Mouse (Mus musculus): ENCODE results near the gene Ccr1l1.

DNA sequence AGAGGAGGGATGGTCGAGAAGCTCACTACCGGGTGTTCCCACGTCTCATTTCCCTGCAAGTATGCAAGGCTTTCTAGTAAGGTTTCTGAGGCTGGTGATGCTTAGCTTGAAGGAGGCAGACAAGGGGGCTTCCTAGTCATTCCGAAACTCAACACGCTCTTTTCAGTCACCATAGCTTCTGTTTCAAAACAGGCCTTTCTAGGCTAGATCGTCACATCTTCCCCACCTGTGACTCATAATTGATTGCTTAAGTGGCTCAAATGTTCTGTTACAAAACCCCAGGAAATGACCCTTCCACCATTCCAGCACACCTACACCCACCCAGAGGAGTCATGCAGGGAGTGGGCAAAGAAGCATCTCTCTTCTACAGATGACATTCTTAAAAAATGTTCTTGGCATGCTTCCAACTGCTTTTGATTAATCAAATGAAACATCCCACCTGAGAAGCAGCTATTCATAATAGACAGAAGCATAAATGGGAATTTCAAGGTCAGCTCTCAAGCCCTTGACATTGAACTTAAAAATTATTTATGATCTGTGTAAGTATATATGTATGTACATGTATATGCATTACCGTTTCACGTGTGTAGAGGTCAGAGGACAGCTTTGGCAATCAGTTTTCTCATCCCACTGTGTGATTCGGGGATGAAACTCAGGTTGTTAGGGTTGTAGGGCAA, 41.5 kb downstream of the Ccr1l1 start:
- TF ChIP-seq POLR2A (IDR thresholded peaks at IDR 0.05; ENCODE audit: low read depth, low read length) (no peak), CTCF (IDR thresholded peaks at IDR 0.05; ENCODE audit: extremely low read depth, insufficient read depth, insufficient read length, insufficient replicate concordance) (no peak)

All from spleen, adult 2 months (tissue).